Mouse (Mus musculus): ENCODE results near the gene Hps1.

DNA sequence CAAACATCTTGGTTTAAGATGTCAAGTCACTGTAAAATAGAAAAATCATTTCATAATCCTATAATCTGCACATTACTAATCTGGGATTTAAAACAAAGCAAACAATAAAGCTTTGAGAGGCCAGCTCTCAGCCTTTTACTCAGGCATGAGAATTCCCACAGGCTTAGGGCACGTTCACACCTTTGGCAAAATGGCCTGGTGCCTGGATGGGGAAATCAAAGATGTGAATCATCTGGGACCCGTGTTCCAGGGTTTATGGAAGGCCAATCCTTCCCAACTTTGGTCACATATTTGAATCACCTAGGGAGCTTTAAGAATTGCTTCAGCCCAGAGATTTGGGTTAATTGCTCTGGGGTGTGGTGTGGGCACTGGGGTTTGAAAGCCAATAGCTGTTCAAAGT lies 18.1 kb upstream of the Hps1 start:
- no peak for TF ChIP-seq CTCF (IDR thresholded peaks at IDR 0.05; ENCODE audit: low read depth)
- TF ChIP-seq EP300 (optimal IDR thresholded peaks at IDR 0.05) = no peak

Data from stomach, postnatal 0 days (tissue).